Mouse (Mus musculus): ENCODE results near the gene Selenbp1. TPM values are rescaled to one million over a fixed set of nuclear protein-coding genes. Genes with fewer than 3 reads are reported as not detected.
A peak's percentile ranks its signal among the peaks of the same experiment; 100 is the strongest.

Selenbp1 gene
- polyA plus RNA-seq, 1 experiment, result 24.6 TPM

GRCm38 (mm10) chr3:94974026-94974527 lies 41.2 kb downstream of the Selenbp1 start:
- Histone ChIP-seq H3K27ac (ENCODE audit: control insufficient read depth, insufficient read depth, low read depth, low read length) (peak overlapping the region; percentile 97), H3K4me1 (ENCODE audit: control insufficient read depth, insufficient read depth, low read length) (peaks cover 5% of the 10 kb centered on the region), H3K36me3 (ENCODE audit: control insufficient read depth, insufficient read depth, low read length) (no peaks in the 10 kb centered on the region; the same call in 1 of the 2 replicates), H3K4me3 (ENCODE audit: control insufficient read depth, low read depth, low read length) (peak overlapping the region; percentile 88), H3K27me3 (ENCODE audit: control insufficient read depth, insufficient read depth, low read length) (no peaks in the 10 kb centered on the region)
- TF ChIP-seq POLR2A (IDR thresholded peaks at IDR 0.05; ENCODE audit: control insufficient read depth, low read depth, low read length) (no peak), CTCF (IDR thresholded peaks at IDR 0.05; ENCODE audit: control insufficient read depth, insufficient read depth, insufficient replicate concordance, low read depth, low read length) (no peak)

DNA sequence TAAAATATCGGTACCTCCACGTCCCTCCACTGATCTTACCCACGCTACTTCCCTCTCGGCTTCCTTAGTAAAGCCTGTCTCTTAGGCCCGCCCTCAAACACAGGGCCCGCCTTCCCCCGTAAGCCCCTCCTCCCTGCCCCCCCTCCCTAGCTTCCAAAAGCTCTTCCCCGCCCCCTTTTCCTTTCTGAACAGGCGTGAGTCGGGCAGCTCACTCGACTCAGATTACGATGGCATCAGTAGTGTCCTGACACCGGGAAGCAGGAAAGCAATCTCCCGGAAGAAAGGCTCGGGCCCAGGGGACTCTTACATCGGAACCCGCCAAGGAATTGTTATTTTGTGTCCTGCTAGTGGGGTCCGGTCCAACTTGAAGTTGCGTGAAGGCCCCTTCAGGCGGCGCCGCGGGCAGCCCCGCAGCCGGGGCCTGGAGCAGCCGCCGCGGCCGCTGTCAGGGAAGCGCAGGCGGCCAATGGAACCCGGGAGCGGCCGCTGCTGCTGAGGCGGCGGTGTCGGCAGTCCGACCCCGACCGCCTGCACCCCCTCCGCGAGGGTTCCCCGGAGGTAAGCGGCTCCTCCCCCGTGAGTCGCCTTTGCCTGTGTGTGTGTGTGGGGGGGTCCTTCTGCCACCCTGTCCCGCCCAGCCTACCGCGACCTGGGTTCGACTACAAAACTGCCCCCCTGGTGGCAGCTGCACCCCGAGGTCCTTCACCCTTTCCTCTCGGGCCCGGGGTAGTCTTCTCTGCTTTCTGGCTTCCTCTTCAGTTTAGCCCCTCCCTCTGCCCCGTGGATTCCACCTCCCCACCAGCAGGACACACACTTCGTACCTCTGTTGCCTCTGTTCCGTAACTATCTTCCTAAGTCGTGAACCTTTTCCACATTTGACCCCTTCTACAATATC lies 41.9 kb downstream of the Selenbp1 start, which contains the start of gene Pi4kb:
TSS of gene Pi4kb (plus strand) at position 204 of the 895 bp plus-strand sequence.
- Histone ChIP-seq H3K4me3 (ENCODE audit: control insufficient read depth, low read depth, low read length) (peak within 1 kb of the TSS; percentile 88), H3K27ac (ENCODE audit: control insufficient read depth, insufficient read depth, low read depth, low read length) (peak within 1 kb of the TSS; percentile 97), H3K4me1 (ENCODE audit: control insufficient read depth, insufficient read depth, low read length) (peaks cover 5% of the 10 kb centered on the region), H3K27me3 (ENCODE audit: control insufficient read depth, insufficient read depth, low read length) (no peaks in the 10 kb centered on the region), H3K36me3 (ENCODE audit: control insufficient read depth, insufficient read depth, low read length) (no peaks in the 10 kb centered on the region; the same call in 1 of the 2 replicates)
- TF ChIP-seq CTCF (IDR thresholded peaks at IDR 0.05; ENCODE audit: control insufficient read depth, insufficient read depth, insufficient replicate concordance, low read depth, low read length), result no peak
- peak; percentile 59; the same call in 1 of the 2 replicates for TF ChIP-seq POLR2A (IDR thresholded peaks at IDR 0.05; ENCODE audit: control insufficient read depth, low read depth, low read length)

GRCm38 (mm10) chr3:94984312-94984711 lies 51.5 kb downstream of the Selenbp1 start:
- Histone ChIP-seq H3K27ac (ENCODE audit: control insufficient read depth, insufficient read depth, low read depth, low read length) (no peak overlapping the region), H3K27me3 (ENCODE audit: control insufficient read depth, insufficient read depth, low read length) (no peaks in the 10 kb centered on the region), H3K4me3 (ENCODE audit: control insufficient read depth, low read depth, low read length) (no peak overlapping the region), H3K4me1 (ENCODE audit: control insufficient read depth, insufficient read depth, low read length) (no peaks in the 10 kb centered on the region; the same call in 1 of the 2 replicates), H3K36me3 (ENCODE audit: control insufficient read depth, insufficient read depth, low read length) (peaks cover 7% of the 10 kb centered on the region)
- TF ChIP-seq POLR2A (IDR thresholded peaks at IDR 0.05; ENCODE audit: control insufficient read depth, low read depth, low read length), result no peak
- TF ChIP-seq CTCF (IDR thresholded peaks at IDR 0.05; ENCODE audit: control insufficient read depth, insufficient read depth, insufficient replicate concordance, low read depth, low read length), result no peak

DNA sequence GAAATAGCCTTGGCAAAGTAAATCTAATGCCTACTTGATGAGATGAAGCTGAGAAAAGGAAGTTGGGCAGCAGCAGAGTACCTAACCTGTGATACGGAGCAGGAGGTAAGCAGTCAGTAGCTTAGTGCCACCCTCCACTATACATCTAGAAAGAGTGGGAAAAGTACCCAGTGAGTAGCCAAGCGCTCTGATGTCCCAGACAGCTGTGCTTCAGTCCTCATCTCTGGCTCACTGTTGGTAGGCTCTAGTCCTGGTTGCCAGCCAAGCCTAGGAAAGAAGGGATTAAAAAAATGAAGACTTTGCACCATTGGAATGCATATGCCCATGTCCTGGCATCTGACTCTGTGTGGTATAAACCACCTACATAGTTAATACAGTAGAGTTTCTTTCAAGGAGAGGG lies 52.7 kb downstream of the Selenbp1 start:
- no peak for TF ChIP-seq CTCF (IDR thresholded peaks at IDR 0.05; ENCODE audit: control insufficient read depth, insufficient read depth, insufficient replicate concordance, low read depth, low read length)
- no peak for TF ChIP-seq POLR2A (IDR thresholded peaks at IDR 0.05; ENCODE audit: control insufficient read depth, low read depth, low read length)
- Histone ChIP-seq H3K27me3 (ENCODE audit: control insufficient read depth, insufficient read depth, low read length) (no peaks in the 10 kb centered on the region), H3K4me3 (ENCODE audit: control insufficient read depth, low read depth, low read length) (no peak overlapping the region), H3K4me1 (ENCODE audit: control insufficient read depth, insufficient read depth, low read length) (no peaks in the 10 kb centered on the region; the same call in 1 of the 2 replicates), H3K27ac (ENCODE audit: control insufficient read depth, insufficient read depth, low read depth, low read length) (no peak overlapping the region), H3K36me3 (ENCODE audit: control insufficient read depth, insufficient read depth, low read length) (peaks cover 7% of the 10 kb centered on the region)

DNA sequence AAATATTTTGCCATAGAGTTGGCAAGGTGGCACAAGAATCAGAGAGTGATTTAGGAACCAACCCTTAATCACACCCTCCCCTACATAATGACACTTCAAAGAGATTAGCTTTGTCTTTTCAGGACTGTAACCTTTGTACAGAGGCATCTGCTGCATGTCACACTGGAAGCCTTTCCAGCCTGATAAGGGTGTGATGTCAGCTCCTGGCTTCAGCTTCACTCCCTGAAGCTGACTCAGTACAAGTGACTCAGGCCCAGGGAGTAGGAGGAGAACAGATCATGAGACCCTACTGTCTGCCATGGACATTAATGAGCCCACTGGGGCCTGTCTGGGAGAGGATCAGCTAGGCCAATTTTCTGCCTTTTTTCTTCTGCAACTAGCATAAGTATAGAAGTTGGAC lies 54.7 kb downstream of the Selenbp1 start:
- Histone ChIP-seq H3K27me3 (ENCODE audit: control insufficient read depth, insufficient read depth, low read length) (no peaks in the 10 kb centered on the region), H3K36me3 (ENCODE audit: control insufficient read depth, insufficient read depth, low read length) (peaks cover 7% of the 10 kb centered on the region), H3K27ac (ENCODE audit: control insufficient read depth, insufficient read depth, low read depth, low read length) (no peak overlapping the region), H3K4me1 (ENCODE audit: control insufficient read depth, insufficient read depth, low read length) (no peaks in the 10 kb centered on the region; the same call in 1 of the 2 replicates), H3K4me3 (ENCODE audit: control insufficient read depth, low read depth, low read length) (no peak overlapping the region)
- TF ChIP-seq POLR2A (IDR thresholded peaks at IDR 0.05; ENCODE audit: control insufficient read depth, low read depth, low read length), result no peak
- TF ChIP-seq CTCF (IDR thresholded peaks at IDR 0.05; ENCODE audit: control insufficient read depth, insufficient read depth, insufficient replicate concordance, low read depth, low read length), result no peak

GRCm38 (mm10) chr3:94989159-94989761 lies 56.4 kb downstream of the Selenbp1 start:
- Histone ChIP-seq H3K4me3 (ENCODE audit: control insufficient read depth, low read depth, low read length) (no peak overlapping the region), H3K36me3 (ENCODE audit: control insufficient read depth, insufficient read depth, low read length) (peaks cover 6% of the 10 kb centered on the region)
- no peak for TF ChIP-seq POLR2A (IDR thresholded peaks at IDR 0.05; ENCODE audit: control insufficient read depth, low read depth, low read length)

More at GRCm38 (mm10) chr3:94989159-94989761, 56.4 kb downstream of the Selenbp1 start:
- Histone ChIP-seq H3K4me1 (ENCODE audit: control insufficient read depth, insufficient read depth, low read length) (no peaks in the 10 kb centered on the region; the same call in 1 of the 2 replicates), H3K27me3 (ENCODE audit: control insufficient read depth, insufficient read depth, low read length) (no peaks in the 10 kb centered on the region), H3K27ac (ENCODE audit: control insufficient read depth, insufficient read depth, low read depth, low read length) (no peak overlapping the region)

Other genes starting within 250 kb of the Selenbp1 start
- 0.24 TPM in 1 of 2 replicates, not detected in the other for gene Selenbp2, start 239.5 kb upstream of the Selenbp1 start, polyA plus RNA-seq (2012; rRNA removed)
- 12.6 and 17.4 TPM in 2 replicates for gene Cgn, start 146.6 kb upstream of the Selenbp1 start, polyA plus RNA-seq (2012; rRNA removed)
- 13.9 and 15.9 TPM in 2 replicates for gene Pogz, start 95.5 kb upstream of the Selenbp1 start, polyA plus RNA-seq (2012; rRNA removed)
- 140 and 167 TPM in 2 replicates for gene Psmb4, start 46.1 kb upstream of the Selenbp1 start, polyA plus RNA-seq (2012; rRNA removed)
- 12.1 and 13.6 TPM in 2 replicates for gene Rfx5, start 21.0 kb downstream of the Selenbp1 start, polyA plus RNA-seq (2012; rRNA removed)
- gene Pi4kb, start 41.7 kb downstream of the Selenbp1 start, polyA plus RNA-seq (2012; rRNA removed), result 24.1 and 24.3 TPM in 2 replicates
- gene Zfp687, start 82.4 kb downstream of the Selenbp1 start, polyA plus RNA-seq (2012; rRNA removed), result 37.7 and 43.3 TPM in 2 replicates
- gene Psmd4, start 109.6 kb downstream of the Selenbp1 start, polyA plus RNA-seq (2012; rRNA removed), result 209 and 219 TPM in 2 replicates
- 14.4 and 17.8 TPM in 2 replicates for gene Pip5k1a, start 173.9 kb downstream of the Selenbp1 start, polyA plus RNA-seq (2012; rRNA removed)
- 31.8 and 32.6 TPM in 2 replicates for gene Vps72, start 178.0 kb downstream of the Selenbp1 start, polyA plus RNA-seq (2012; rRNA removed)
- gene Tmod4, start 191.4 kb downstream of the Selenbp1 start, polyA plus RNA-seq (2012; rRNA removed), result 8.6 and 10.4 TPM in 2 replicates
- gene Scnm1, start 201.0 kb downstream of the Selenbp1 start, polyA plus RNA-seq (2012; rRNA removed), result 41.4 and 43.3 TPM in 2 replicates
- gene Lysmd1, start 201.0 kb downstream of the Selenbp1 start, polyA plus RNA-seq (2012; rRNA removed), result 7.5 and 7.9 TPM in 2 replicates
- 0.81 and 0.82 TPM in 2 replicates for gene Tnfaip8l2, start 209.3 kb downstream of the Selenbp1 start, polyA plus RNA-seq (2012; rRNA removed)
- 31.3 and 38.5 TPM in 2 replicates for gene Sema6c, start 227.4 kb downstream of the Selenbp1 start, polyA plus RNA-seq (2012; rRNA removed)

Data from testis, adult 2 months (tissue).